Mouse (Mus musculus): ENCODE results near the gene Tcf19.

Tcf19 gene

DNA sequence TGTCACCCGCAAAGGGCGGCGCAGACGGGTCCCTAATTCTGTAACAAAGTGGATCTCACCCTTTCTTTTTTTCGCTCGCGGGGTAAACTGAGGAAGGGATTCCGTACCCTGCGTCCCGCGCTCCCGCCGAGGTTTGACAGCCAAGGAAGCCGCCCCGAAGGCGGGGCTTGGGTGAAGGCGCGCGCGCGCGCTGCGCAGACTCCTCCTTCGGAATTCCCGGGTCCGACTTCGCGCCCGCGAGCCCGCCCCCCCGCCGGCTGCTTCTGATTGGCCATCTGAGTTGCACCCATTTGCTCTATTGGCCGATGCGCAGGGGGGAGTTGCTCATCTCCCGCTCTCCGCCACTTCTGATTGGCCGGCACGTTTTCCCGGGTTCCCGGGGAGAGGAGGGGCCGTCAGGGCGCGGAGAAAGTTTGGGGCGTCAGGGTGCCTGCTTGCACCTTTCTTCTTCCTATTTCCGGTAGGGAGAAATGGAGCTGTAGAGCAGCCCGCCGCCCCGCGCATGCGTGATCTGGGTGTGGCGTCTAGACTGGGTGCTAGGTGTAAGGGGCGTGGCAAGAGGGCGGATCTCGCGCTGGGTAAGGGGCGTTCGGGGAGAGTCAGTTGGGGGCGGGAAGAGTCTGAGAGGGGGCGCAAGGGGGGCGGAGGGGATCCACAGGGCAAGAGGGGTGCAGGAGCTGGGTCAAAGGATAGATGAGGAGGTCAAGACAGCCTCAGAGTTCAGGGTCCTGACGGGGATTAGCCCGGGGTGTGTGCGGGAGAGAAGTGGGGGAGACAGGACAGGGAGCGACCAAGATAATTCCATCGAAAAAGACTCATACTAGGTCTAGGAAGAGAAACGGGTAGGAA lies at the start of gene Tcf19, which contains the start of gene Cchcr1:
TSS of gene Tcf19 (minus strand) at position 173 of the 849 bp plus-strand sequence.
TSS of gene Cchcr1 (plus strand) at position 449 of the 849 bp plus-strand sequence.
- peak; percentile 99 for DNase-seq

DNA sequence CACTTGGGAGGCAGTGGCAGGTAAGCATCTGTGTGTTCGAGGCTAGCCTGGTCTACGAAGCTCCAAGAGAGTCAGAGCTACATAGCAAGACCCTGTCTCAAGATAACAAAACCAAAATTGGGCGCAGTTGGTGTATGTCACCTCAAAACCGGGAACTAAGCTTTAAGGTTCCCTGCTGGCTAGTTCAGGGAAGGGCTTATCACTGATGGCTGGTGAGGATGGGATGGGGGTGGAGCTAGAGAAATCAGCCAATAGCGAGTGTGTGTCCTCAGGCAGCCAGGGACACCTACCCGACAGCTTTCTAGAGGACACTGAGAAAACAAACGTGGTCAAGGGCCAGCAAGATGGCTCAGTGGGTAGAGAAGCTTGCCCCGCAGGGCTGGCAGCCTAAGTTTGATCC lies 41.6 kb upstream of the Tcf19 start:
- DNase-seq = no peak

DNA sequence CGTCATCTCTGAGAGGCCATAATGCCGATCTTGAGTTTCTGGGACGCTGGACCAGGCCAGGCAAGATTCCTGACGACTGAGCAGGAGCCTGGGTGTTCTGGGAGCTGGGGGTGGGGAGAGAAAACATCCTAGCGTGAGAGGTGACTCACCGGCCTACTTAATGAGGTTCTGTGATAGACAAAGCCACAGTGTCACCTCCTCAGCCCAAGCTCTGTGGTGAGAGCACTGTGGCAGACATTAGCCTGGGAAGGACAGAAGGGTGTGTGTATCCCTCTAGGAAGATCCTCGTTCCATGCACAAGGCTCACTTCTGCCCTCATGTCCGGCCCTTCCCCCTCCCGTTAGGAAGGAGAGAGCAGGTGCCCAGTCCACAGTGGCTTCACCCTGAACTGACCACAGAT lies 40.7 kb upstream of the Tcf19 start:
- no peak for DNase-seq

DNA sequence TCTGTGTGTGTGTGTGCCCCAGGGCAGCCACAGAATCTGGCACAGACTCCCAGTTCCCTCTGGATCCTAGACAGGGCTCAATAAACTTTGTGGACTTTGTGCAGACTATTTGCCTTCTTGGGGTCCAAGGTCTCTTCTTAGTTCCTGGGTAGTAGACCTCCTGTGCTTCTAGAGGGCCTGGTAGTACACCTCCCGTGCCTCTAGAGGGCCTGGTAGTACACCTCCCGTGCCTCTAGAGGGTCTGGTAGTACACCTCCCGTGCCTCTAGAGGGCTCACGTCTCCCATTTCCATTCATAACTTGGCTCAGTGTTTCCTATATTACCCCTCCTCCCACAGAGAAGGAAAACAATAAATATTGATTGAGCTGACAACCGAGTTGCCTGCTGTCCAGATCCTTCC lies 40.2 kb upstream of the Tcf19 start:
- peak; percentile 68 for DNase-seq

DNA sequence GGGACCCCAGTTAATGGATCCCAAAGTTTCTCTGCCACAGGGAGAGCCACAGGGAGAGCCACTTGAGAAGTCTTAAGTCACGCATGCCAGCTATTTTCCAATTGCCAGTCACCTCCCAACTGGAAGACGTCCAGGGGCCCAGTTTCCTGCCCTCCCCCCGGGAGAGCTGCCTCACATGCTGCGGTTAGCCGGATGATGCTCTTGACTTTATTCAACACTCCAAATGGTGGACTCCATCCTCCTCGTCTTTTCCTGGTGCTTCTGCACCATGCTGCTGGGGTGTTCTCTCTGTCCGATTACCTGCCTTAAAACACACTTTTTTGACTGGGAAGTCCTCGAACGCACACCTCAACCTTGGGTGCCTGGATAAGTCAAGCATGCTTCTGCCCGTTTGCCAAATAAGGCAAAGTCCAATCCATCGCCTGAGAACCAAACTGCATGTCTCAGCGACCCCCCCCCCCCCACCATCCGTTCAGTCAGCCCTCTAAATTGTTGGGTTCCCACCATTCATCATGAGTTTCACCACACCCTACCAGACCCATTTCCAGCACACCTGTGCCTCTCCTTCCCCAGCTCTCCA lies 39.7 kb upstream of the Tcf19 start:
- no peak for DNase-seq

DNA sequence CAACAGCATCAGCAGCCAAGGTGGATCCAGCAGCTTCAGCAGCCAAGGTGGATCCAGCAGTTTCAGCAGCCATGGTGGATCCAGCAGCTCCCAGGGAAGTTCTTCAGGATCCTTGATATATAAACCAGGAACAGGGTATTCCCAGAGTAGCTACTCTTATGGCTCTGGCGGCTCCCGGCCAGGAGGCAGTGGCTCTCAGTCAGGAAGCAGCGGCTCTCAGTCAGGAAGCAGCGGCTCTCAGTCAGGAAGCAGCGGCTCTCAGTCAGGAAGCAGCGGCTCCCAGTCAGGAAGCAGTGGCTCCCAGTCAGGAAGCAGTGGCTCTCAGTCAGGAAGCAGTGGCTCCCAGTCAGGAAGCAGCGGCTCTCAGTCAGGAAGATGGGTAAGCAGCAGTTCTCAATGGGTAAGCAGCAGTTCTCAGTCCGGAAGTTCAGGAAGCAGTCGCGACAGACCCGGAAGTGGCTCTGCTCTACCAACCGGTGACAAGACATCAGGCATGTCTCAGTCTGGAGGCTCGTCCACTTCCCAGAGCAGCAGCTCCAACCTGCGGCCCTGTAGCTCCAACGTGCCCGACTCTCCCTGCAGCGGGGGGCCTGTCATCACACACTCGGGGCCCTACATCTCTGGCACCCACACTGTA lies 38.3 kb upstream of the Tcf19 start:
- no peak for DNase-seq

DNA sequence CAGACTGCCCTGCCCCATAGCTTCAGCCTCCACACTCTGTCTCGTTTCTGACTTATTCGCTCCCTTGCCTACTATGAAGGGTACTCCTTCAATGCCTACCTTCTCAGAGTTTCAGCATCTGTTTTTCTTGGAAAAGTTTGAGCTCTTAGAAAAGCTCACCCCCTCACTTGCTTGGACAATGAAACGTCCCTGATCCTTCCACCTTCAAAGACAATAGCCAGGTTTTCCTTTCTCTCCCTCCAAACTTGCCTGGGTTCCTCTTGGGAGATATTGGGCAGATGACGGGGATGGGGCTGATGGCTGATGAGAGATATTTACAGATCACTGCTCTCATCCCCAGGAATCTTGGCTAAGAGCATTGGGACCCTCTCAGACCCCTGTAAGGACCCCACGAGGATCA lies 37.7 kb upstream of the Tcf19 start:
- DNase-seq = no peak

DNA sequence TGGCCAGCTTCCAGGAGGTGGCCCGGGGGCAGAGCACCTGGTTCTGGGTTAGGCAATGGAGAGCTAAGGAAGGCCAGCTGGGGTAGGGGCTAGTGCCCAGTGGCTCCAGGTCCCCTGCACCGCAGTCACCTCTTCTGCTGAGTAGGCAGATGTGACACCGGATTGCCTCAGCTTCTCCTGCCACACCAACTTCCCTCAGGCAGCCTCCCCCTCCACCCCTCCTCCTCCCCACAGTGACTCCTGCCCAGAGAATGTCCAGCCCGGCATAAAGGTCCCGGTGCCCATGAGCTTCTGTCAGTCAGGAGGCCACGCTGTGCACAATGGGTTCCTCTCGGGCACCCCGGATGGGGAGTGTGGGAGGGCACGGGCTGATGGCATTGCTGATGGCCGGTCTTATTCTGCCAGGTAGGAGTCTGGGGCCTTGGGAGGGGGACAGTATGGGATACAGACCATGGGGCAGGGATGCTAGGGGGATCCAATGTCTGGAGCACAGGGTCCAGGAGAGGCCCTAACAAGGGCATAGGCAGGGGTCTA lies 35.3 kb upstream of the Tcf19 start, which contains the start of gene Cdsn:
TSS of gene Cdsn (plus strand) at position 248 of the 534 bp plus-strand sequence.
- no peak for DNase-seq

DNA sequence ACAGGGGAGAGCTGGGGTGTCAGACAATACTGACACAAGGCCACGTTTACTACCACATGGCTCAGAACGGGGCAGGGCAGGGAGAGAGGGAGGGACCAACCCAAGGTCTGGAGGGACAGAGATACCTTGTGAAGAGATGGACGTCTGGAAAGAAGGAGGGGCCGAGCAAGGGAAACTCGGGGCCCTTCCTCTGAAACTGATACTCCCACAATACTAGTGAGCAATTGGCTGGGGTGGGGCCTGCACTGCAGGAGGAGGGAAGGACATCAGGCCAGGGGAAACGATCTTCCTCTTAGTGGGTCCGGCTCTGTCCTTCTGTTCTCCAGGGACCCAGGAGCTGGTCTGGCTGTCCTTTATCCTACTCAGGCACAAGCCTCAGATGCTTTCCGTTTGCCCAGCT lies 34.2 kb upstream of the Tcf19 start:
- DNase-seq = no peak

DNA sequence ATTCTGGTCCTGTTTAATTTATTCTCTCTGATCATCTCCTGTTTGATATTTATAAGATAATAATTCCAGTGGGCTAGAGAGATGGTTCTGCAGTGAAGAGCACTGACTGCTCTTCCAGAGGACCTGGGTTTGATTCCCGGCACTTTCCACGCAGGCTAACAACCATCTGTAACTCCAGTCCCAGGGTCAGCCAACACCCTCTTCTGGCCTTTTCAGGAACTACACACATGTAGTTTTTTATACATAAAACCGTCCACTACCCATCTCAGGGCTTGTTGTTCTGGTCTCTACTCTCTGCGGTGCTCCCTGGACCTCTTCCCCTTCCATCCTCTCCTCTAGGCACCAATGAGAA lies 33.5 kb upstream of the Tcf19 start:
- no peak for DNase-seq

DNA sequence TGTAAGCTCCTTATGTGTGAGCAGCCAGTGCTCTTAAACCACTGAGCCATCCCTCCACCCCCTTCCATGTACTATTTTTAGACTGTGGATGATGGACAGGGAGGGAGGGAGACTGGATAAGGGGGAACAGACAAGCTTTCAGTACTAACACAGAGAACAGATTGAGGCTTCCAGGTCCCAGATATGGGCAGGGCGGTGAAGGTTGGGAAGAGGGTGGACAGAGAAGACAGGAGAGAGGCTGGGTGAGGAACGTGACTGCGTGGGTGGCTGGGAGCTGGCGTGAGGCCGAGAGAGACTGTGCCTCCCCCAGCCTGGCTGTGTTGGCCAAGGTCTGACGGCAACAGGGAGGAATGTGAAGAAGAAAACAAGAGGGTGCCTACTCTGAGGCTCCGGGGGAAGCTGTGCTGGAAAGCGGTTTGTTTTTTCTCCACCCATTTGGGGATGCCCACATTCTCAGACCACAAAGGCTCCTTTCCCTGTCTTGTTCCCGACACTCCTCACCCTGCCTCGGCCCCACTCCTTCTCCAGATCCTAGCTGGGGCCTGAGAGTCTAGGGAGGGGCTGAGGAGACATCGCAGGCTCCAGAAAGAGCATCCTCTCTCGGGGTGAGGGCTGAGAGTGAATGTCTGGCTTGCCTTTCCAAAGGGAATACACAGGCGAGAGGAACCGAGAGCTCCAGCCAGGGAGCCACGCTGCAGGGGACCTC lies 33.0 kb upstream of the Tcf19 start:
- no peak for DNase-seq

DNA sequence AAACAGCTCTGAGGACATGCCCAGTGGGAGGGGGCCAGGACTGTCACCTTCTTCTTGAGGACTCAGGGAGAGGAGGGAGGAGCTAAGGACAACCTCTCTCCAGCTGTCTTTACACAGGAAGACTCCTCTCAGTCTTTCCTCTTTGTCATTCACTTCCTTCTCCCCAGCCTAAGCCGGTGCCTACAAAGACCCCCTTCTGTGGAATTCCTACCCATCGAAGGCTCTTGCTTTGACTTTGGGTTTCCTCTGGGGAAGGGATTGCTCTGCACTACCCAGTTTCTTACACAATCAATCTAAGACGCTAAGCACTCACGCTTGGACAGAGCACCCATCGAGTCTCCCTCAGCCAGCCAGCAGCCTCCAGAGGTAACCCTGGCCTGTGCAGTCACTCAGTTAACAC lies 32.0 kb upstream of the Tcf19 start:
- DNase-seq = no peak

DNA sequence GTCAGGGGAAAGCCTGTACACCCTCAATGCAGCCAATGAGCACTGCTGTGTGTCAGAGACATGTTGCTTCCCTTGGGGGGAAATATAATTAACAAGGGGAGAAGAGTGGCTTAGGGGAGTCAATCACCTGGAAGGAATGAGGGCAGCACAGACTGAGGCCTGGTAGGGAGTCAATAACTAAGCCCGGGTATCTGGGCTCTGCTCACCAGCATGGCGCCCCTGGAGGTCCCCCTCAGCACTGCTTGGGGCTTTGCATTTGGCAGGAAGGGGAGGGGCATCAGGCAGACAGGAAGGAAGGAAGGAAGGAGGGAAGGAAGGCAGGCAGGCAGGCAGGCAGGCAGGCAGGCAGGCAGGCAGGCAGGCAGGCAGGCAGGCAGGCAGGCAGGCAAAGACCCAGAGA lies 30.8 kb upstream of the Tcf19 start:
- DNase-seq = no peak

DNA sequence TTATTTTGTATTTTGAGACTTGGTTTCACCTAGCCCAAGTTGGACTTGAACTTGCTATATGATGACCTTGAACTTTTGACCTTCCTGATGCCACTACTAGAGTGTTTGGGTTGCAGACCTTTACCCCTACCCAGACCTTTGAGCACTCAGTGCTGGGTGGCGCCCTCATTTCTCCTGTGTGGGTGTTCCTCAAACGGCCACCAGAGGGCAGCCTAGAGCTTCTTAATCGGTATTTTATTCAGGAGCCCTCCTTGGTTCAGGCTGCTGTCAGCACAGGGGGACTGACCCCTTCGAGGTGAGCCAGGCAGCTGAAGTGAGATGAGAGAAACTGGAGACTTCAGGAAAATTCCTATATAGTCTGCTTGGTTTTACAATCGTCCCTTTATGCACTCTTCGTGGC lies 28.1 kb upstream of the Tcf19 start:
- DNase-seq = peak; percentile 68

DNA sequence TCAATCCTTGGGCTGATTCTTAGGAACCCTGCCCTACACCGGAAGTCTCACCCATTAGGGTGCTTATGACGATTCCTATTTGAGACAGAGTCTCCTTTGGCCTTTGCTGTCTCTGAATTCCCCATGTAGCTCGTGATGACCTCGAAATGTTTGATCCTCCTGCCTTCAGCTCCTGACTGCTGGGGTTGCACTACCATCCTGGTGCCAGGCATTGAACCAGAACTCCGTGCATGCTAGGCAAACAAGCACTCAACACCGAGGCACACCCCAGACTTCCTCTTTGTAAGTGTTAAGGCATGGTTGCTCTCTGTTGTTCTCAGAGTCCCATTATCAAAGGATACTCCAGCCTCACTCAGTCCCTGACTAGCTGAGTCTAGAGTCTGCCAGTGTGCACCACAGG lies 27.4 kb upstream of the Tcf19 start:
- DNase-seq = no peak

DNA sequence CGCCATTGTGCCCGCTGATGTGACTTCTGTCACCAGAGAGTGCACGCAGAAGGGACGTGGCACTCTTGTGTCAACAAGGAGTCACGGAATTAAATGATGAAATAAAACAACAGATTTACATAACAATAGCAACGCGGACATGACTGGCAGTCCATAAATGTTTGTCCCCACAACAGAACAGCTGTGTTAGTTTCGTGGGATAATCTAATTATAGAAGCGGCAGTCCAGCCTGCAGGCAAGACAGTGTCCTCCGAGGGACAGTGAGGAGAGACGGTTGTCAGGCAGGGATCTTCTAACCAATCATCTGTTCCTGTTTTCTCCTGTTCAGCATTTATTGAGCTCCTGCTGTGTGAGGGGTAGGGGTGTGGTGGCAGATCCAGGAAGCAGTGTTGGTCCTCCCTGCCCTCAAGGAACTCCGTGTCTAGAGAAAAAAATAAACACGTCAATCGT lies 26.8 kb upstream of the Tcf19 start:
- DNase-seq = peak; percentile 16

DNA sequence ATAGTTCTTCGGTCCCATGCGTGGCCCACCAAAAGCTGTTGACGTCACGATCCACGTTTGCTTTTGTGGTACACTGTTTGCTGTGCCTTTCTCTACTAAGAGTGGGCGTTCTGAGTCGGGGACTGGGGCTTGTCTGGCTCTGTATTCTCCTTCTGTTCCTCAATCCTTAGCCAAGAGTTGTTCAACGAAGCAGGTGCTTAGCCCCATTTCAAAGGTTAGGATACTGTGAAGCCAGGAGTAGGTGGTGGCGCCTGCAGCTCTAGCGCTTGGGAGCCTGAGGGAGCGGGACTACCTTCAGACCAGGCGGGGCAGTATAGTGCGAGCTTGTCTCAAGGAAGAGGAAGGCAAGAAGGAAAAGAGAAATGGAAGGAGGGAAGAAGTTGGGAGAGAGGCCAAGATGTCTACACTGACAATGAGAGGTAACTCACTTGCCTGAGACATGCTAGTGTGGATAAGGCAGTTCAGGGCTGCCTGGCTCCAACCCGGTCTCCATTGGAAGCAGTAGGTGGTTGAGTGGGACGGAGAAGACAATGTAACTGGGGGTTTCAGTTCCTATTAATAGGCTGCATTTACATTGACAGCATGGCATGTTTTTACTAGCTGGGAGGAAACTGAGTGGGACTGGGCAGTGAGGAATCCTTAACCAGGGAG lies 26.3 kb upstream of the Tcf19 start:
- no peak for DNase-seq

DNA sequence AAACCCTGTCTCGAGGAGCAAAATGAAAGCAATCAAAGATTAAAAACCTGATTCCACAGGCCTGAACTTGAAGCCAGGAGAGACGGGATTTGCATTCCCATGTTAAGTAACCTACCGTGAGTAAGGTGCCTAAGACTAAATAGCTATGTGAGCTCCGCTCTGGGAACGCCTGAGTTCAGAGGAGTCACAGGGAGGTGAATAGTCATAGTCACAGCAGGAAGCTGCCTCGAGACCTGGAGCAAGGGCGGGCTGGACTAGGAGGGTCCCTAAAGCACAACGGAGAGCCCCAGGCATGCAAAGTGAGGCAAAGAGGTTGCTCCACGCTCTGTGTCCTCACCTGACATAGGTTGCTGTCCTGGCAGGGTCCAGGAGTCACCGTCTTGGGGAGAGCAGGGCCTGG lies 22.9 kb upstream of the Tcf19 start:
- no peak for DNase-seq

DNA sequence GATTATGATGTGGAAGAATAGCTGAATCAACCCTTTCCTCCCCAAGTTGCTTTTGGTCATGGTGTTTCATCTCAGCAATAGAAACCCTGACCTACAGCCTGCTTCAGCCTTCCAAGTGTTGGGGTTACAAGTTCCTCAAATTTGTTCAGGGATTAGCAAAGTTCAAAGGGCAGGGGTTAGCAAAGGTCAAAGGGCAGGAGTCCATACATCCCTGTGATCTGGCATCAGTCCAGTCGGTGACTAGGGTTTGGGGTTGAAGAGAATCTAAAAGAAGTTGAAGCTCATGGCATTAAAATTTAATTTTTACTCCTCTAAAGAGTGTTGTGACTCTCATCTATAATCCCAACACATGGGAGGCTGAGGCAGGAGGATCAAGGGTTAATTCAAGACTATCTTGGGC lies 21.9 kb upstream of the Tcf19 start:
- no peak for DNase-seq

DNA sequence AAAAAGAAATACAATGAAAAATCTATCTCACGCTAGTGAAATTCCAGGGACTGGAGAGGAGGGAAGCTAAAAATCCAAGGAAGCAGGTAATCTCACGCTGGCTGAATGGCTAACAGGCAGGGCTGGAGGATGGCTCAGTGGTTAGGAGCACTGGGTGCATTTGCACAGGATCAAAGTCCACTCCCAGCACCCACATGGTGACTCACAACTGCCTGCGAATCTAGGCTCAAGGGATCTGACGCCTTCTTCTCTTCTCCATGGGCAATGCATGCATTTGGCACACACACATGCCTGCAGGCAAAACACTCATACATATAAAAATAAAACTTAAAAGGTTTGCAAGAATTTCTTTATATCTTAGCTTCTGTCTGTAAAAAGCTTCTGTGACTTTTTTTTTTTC lies 20.8 kb upstream of the Tcf19 start:
- no peak for DNase-seq

DNA sequence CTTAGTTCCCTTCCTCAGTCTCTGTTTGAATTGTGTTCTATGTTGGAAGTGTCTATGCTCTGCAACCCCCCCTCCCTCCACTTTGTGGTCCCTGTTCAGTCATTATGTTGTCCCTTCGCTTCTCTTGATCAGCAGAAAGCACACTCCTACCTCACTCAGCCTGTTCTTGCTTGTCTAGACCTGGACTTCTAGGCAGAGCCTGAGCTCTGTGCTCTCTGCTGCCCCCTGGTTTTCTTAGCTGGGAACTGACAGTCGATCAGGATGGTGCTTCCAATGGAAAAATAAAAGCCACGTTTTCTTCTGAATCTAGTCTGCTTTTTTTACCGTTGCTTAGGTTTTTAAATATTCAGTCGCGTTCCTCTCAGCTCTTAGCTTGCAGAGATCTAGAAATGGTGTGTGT lies 17.7 kb upstream of the Tcf19 start:
- DNase-seq = peak; percentile 86

DNA sequence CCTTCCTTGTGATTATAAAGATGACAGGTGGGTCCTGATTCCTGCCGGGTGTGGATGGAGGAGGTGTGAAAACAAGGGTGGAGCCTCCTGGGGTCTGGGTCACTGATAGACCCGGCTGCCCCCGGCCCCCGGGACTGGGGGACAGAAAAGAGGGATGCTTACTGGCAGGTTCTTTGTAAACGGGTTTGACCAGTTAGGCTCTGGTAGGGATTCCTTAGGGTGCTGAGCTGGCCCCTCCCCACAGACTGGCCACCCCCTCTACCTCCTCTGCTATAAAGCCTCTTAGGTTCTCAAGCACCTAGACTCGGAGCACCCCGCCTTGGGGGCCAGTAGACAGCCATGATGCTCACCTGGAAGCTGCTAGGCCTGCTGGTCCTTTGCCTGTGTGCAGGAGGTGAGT lies 16.3 kb upstream of the Tcf19 start, which contains the start of gene Psors1c2:
TSS of gene Psors1c2 (plus strand) at position 301 of the 400 bp plus-strand sequence.
- DNase-seq = no peak

DNA sequence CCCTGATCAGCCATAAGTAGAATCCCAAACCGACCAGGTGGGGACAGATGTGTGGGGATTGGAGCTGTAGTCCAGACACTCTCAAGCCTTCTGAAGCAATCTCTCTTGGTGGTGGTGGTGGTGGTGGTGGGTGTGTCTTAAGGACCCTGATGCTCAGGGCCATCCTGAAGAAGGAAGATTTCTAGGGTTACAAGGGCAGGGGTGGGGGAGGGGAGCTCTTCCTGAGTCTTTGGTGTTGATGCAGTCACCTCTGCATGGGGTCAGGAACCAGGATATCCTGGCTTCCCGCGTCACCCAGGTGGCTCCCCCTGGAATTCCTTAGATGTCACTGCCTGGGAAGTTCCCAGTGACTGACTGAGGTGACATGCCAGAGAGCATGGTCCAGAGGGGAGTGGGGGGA lies 15.7 kb upstream of the Tcf19 start:
- DNase-seq = no peak

Data from embryo, embryonic 11 days (tissue).